Mouse (Mus musculus) G1E (cell line): Measurements from ENCODE around the gene Gpc6.

Experiments
- CTCF ChIP-seq: IDR thresholded peaks from 2 replicates; pipeline ENCODE4 v1.5.1; 2012; ENCODE audit warnings: low read depth, low read length, inconsistent platforms, mixed read lengths
- GATA1 ChIP-seq: IDR thresholded peaks from 2 replicates; pipeline ENCODE4 v1.6.1; 2012; ENCODE audit warnings: borderline replicate concordance, low read length, inconsistent platforms, mixed read lengths
- POLR2AphosphoS5 ChIP-seq: IDR thresholded peaks from 2 replicates; pipeline ENCODE4 v1.6.1; 2012; ENCODE audit warnings: low read depth, low read length, inconsistent platforms; ENCODE audit not compliant: insufficient replicate concordance
- TAL1 ChIP-seq: conservative IDR thresholded peaks from 2 replicates; pipeline ENCODE4 v1.6.1; 2012; ENCODE audit warnings: low read depth, low read length, inconsistent platforms, mixed read lengths

DNA sequence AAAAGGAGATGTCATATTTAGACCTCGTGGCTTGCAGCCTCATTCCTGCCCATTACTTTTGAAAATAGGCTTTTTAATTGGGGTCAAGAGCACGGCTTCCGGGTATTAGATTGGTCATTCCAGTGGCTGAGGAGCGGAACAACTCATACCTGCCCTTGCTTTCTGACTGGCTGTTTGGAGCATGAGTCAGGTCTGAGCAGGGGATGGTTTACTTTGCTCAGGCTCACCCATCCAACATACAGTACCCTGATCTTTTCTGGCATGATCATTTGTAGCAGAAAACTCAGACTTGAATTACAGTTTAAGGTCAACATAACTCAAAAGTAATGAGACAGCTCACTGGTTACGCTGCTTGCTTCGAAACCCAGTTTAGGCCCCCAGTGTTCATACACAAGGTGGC is 1068.7 kb downstream of the Gpc6 start:
- TF ChIP-seq CTCF (no peak), TAL1 (no peak), GATA1 (no peak), POLR2AphosphoS5 (no peak)
